Comparison of ENCODE assay signal across 27 mouse cellular contexts in genomic region chr14:25166217-25166616, GRCm38 (mm10).
DNase-seq lines count a peak whose midpoint lies in the region; ATAC-seq and TF ChIP-seq lines count a peak whose summit lies in the region.
"Had no signal": no experiment of that assay in that cellular context is flagged by ENCODE, and none has a peak within 500 bp of the region (broad histone marks: within the 10 kb centered on the region; RNA-seq: fewer than 3 reads in every experiment).

No protein-coding gene starts in this region.

- H3K36me3 ChIP-seq in intestine, embryonic 14.5 days (ENCODE audit: control insufficient read depth, insufficient read depth, low read length): no peaks in the 10 kb centered on the region
- no peaks in the 10 kb centered on the region for H3K36me3 ChIP-seq in intestine, embryonic 16.5 days (ENCODE audit: control insufficient read depth, insufficient read depth, low read length)
- H3K36me3 ChIP-seq in thymus, adult 2 months (ENCODE audit: control insufficient read depth, insufficient read depth, low read length): no peaks in the 10 kb centered on the region
- no peaks in the 10 kb centered on the region for H3K36me3 ChIP-seq in liver, embryonic 12.5 days
- H3K36me3 ChIP-seq: embryonic facial prominence, embryonic 13.5 days; embryonic facial prominence, embryonic 15.5 days; forebrain, embryonic 10.5 days; forebrain, embryonic 12.5 days; G1E had no signal

- no peak for TF ChIP-seq POLR2A in thymus, adult 2 months (IDR thresholded peaks at IDR 0.05; ENCODE audit: control insufficient read depth, extremely low read depth, insufficient read depth, low read length, poor library complexity)

- H3K4me2 ChIP-seq in intestine, embryonic 14.5 days (ENCODE audit: low read length): no peak overlapping the region
- no peak overlapping the region for H3K4me2 ChIP-seq in intestine, embryonic 16.5 days (ENCODE audit: low read depth, low read length)
- H3K4me2 ChIP-seq in liver, embryonic 12.5 days: no peak overlapping the region
- H3K4me2 ChIP-seq: embryonic facial prominence, embryonic 13.5 days; embryonic facial prominence, embryonic 15.5 days; forebrain, embryonic 12.5 days had no signal

- WGBS in intestine, embryonic 14.5 days: 29% methylated on average over 1 of the region's 1 CpGs
- 29% methylated on average over 1 of the region's 1 CpGs for WGBS in intestine, embryonic 16.5 days
- 6% methylated on average over 1 of the region's 1 CpGs for WGBS in thymus, adult 2 months
- WGBS in liver, embryonic 12.5 days (ENCODE audit: insufficient replicate concordance): 16% methylated on average over 1 of the region's 1 CpGs

- 0 out of 2 replicates have a peak overlapping the region, but pooled peaks have one; percentile 1 for H3K27ac ChIP-seq in intestine, embryonic 14.5 days (ENCODE audit: low read depth)
- no peak overlapping the region for H3K27ac ChIP-seq in intestine, embryonic 16.5 days (ENCODE audit: low read length)
- H3K27ac ChIP-seq in thymus, adult 2 months (ENCODE audit: control insufficient read depth, insufficient read depth, low read length): no peak overlapping the region
- H3K27ac ChIP-seq in liver, embryonic 12.5 days: no peak overlapping the region
- H3K27ac ChIP-seq: embryonic facial prominence, embryonic 13.5 days; embryonic facial prominence, embryonic 15.5 days; forebrain, embryonic 10.5 days; forebrain, embryonic 12.5 days had no signal

- no peak overlapping the region for H3K9ac ChIP-seq in intestine, embryonic 14.5 days (ENCODE audit: low read length)
- H3K9ac ChIP-seq in intestine, embryonic 16.5 days (ENCODE audit: low read depth, low read length): no peak overlapping the region
- no peak overlapping the region for H3K9ac ChIP-seq in liver, embryonic 12.5 days
- H3K9ac ChIP-seq: embryonic facial prominence, embryonic 13.5 days; embryonic facial prominence, embryonic 15.5 days; forebrain, embryonic 12.5 days had no signal

- H3K4me1 ChIP-seq in intestine, embryonic 14.5 days (replicated peaks; ENCODE audit: control insufficient read depth, insufficient read depth, low read length): peaks cover 24% of the 10 kb centered on the region
- peaks cover 6% of the 10 kb centered on the region; the same call in 1 of the 2 replicates for H3K4me1 ChIP-seq in intestine, embryonic 16.5 days (ENCODE audit: control insufficient read depth, insufficient read depth, low read length)
- peaks cover 32% of the 10 kb centered on the region for H3K4me1 ChIP-seq in thymus, adult 2 months (replicated peaks; ENCODE audit: control insufficient read depth, insufficient read depth, low read length)
- H3K4me1 ChIP-seq in liver, embryonic 12.5 days: no peaks in the 10 kb centered on the region

- no peak overlapping the region for H3K4me3 ChIP-seq in intestine, embryonic 14.5 days (ENCODE audit: low read depth, low read length)
- H3K4me3 ChIP-seq in intestine, embryonic 16.5 days (ENCODE audit: low read length): no peak overlapping the region
- no peak overlapping the region for H3K4me3 ChIP-seq in thymus, adult 2 months (ENCODE audit: control insufficient read depth, insufficient read depth, low read length)
- no peak overlapping the region for H3K4me3 ChIP-seq in liver, embryonic 12.5 days
- H3K4me3 ChIP-seq: embryonic facial prominence, embryonic 13.5 days; embryonic facial prominence, embryonic 15.5 days; erythroblast, embryonic 14.5 days; forebrain, embryonic 10.5 days; forebrain, embryonic 12.5 days had no signal

- no peak for ATAC-seq in intestine, embryonic 14.5 days (replicated peaks; ENCODE audit: low FRiP score, low TSS enrichment, low read depth)
- ATAC-seq in intestine, embryonic 16.5 days: no peak
- ATAC-seq in liver, embryonic 12.5 days: no peak
- ATAC-seq: activated CD4-positive, CD25-positive, alpha-beta regulatory T cell, adult 4 months; CD4-positive, CD25-positive, alpha-beta regulatory T cell, adult 4 months; forebrain, embryonic 14.5 days; forebrain, embryonic 16.5 days; Patski had no signal

- H3K9me3 ChIP-seq in intestine, embryonic 14.5 days (ENCODE audit: control insufficient read depth, low read length): no peaks in the 10 kb centered on the region
- H3K9me3 ChIP-seq in intestine, embryonic 16.5 days (ENCODE audit: control insufficient read depth, low read length): no peaks in the 10 kb centered on the region
- no peaks in the 10 kb centered on the region for H3K9me3 ChIP-seq in liver, embryonic 12.5 days (replicated peaks)
- H3K9me3 ChIP-seq: embryonic facial prominence, embryonic 13.5 days; embryonic facial prominence, embryonic 15.5 days; forebrain, embryonic 10.5 days; forebrain, embryonic 12.5 days had no signal

- TF ChIP-seq CTCF in thymus, adult 2 months (IDR thresholded peaks at IDR 0.05; ENCODE audit: borderline replicate concordance, control insufficient read depth, extremely low read depth, insufficient read depth, low read length, poor library complexity): no peak

- H3K27me3 ChIP-seq in intestine, embryonic 14.5 days (replicated peaks; ENCODE audit: control insufficient read depth, insufficient read depth, low read length): no peaks in the 10 kb centered on the region
- no peaks in the 10 kb centered on the region for H3K27me3 ChIP-seq in intestine, embryonic 16.5 days (replicated peaks; ENCODE audit: control insufficient read depth, insufficient read depth, low read length)
- no peaks in the 10 kb centered on the region for H3K27me3 ChIP-seq in thymus, adult 2 months (ENCODE audit: control insufficient read depth, insufficient read depth, low read length)
- H3K27me3 ChIP-seq in liver, embryonic 12.5 days (replicated peaks): no peaks in the 10 kb centered on the region
- H3K27me3 ChIP-seq: embryonic facial prominence, embryonic 13.5 days; embryonic facial prominence, embryonic 15.5 days; forebrain, embryonic 12.5 days; Patski had no signal

- no peak for DNase-seq in intestine, embryonic 14.5 days (ENCODE audit: low spot score)
- peak; percentile 17 for DNase-seq in thymus, postnatal 14 days
- no peak for DNase-seq in thymus, adult 2 months
- DNase-seq: adrenal gland, adult 8-10 months; adrenal gland, postnatal 14 days; adrenal gland, postnatal 36 days; B cell, adult 2 months; cerebellum, adult 11 months; cerebellum, adult 18-20 months; cerebellum, adult 8-10 months; cerebellum, adult 9-11 months; cerebellum, postnatal 14 days; cerebellum, postnatal 36 days; embryo, embryonic 11 days had no signal
